ENCODE assay signal across 8 mouse cellular contexts in the genomic region with DNA sequence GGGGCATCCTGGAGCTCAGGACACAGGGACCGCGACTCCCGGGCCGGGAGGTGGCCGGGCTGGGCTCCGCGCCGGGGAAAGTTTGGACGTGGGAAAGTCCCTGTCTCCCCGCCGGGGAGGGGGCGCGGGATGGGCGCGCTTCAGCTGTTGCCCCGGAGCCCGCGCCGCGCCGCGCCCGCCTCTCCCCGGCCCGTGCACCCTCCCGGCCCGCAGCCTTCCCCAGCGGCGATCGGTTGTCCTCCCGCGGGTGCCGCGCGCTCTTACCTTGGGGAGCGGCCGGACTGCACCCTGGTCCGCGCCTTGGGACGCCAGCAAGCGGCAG. TPM values are rescaled to one million over a fixed set of nuclear protein-coding genes. Genes with fewer than 3 reads are reported as not detected.
DNase-seq lines count a peak whose midpoint lies in the region; ATAC-seq and TF ChIP-seq lines count a peak whose summit lies in the region.

No protein-coding gene starts in this region.

- intact Hi-C loops in gastrocnemius, adult 2 months (cut with DNase I) = no loop called here

- no peak for TF ChIP-seq POLR2A in testis, adult 2 months (IDR thresholded peaks at IDR 0.05; ENCODE audit: control insufficient read depth, low read depth, low read length)

- peaks cover 7% of the 10 kb centered on the region for H3K4me1 ChIP-seq in testis, adult 2 months (ENCODE audit: control insufficient read depth, insufficient read depth, low read length)
- H3K4me1 ChIP-seq in limb, embryonic 15.5 days = peaks cover 25% of the 10 kb centered on the region
- no peaks in the 10 kb centered on the region; the same call in 1 of the 2 replicates for H3K4me1 ChIP-seq in stomach, postnatal 0 days (replicated peaks; ENCODE audit: control insufficient read depth, insufficient read depth)

- under 1% methylated on average over 30 of the region's 41 CpGs for WGBS in limb, embryonic 15.5 days
- WGBS in stomach, postnatal 0 days = under 1% methylated on average over 35 of the region's 41 CpGs

- no peak for ATAC-seq in limb, embryonic 15.5 days (ENCODE audit: insufficient number of reproducible peaks, low FRiP score, low TSS enrichment, low read depth)
- peak; percentile 33; the same call in 1 of the 2 replicates for ATAC-seq in stomach, postnatal 0 days (ENCODE audit: low FRiP score, low TSS enrichment)

- no peak overlapping the region for H3K27ac ChIP-seq in gastrocnemius, adult 2 months
- no peak overlapping the region for H3K27ac ChIP-seq in testis, adult 2 months (ENCODE audit: control insufficient read depth, insufficient read depth, low read depth, low read length)
- H3K27ac ChIP-seq in limb, embryonic 15.5 days = no peak overlapping the region
- H3K27ac ChIP-seq in stomach, postnatal 0 days (replicated peaks) = no peak overlapping the region

- peak; percentile 29 for DNase-seq in gastrocnemius, adult 2 months
- no peak for DNase-seq in gastrocnemius, adult 18-20 months (ENCODE audit: low spot score)
- no peak for DNase-seq in testis, postnatal 14 days (ENCODE audit: low spot score)
- no peak for DNase-seq in stomach, postnatal 0 days (ENCODE audit: low spot score)
- DNase-seq in embryo, embryonic 9.5 days (ENCODE audit: extremely low spot score) = no peak
- DNase-seq in retina, embryonic 14.5 days (ENCODE audit: low spot score) = no peak

- TF ChIP-seq EP300 in stomach, postnatal 0 days (optimal IDR thresholded peaks at IDR 0.05) = no peak

- no peaks in the 10 kb centered on the region for H3K9me3 ChIP-seq in limb, embryonic 15.5 days
- no peaks in the 10 kb centered on the region for H3K9me3 ChIP-seq in stomach, postnatal 0 days (ENCODE audit: control insufficient read depth, low read length)

- H3K27me3 ChIP-seq in testis, adult 2 months (ENCODE audit: control insufficient read depth, insufficient read depth, low read length) = peaks cover 3% of the 10 kb centered on the region
- H3K27me3 ChIP-seq in limb, embryonic 15.5 days = peaks cover 99% of the 10 kb centered on the region
- peaks cover 16% of the 10 kb centered on the region for H3K27me3 ChIP-seq in stomach, postnatal 0 days (ENCODE audit: control insufficient read depth, insufficient read depth, low read length)

- peak overlapping the region; percentile 99 for H3K4me2 ChIP-seq in limb, embryonic 15.5 days
- H3K4me2 ChIP-seq in stomach, postnatal 0 days (replicated peaks; ENCODE audit: low read depth) = peak overlapping the region; percentile 93

- peak overlapping the region; percentile 79 for H3K4me3 ChIP-seq in gastrocnemius, adult 2 months
- peak overlapping the region; percentile 33 for H3K4me3 ChIP-seq in testis, adult 2 months (ENCODE audit: control insufficient read depth, low read depth, low read length)
- peak overlapping the region; percentile 54 for H3K4me3 ChIP-seq in limb, embryonic 15.5 days
- H3K4me3 ChIP-seq in stomach, postnatal 0 days (ENCODE audit: low read depth, low read length) = peak overlapping the region; percentile 48

- no peaks in the 10 kb centered on the region for H3K36me3 ChIP-seq in testis, adult 2 months (ENCODE audit: control insufficient read depth, insufficient read depth, low read length)
- no peaks in the 10 kb centered on the region for H3K36me3 ChIP-seq in limb, embryonic 15.5 days
- H3K36me3 ChIP-seq in stomach, postnatal 0 days (ENCODE audit: control insufficient read depth, insufficient read depth, low read length) = no peaks in the 10 kb centered on the region

- H3K9ac ChIP-seq in limb, embryonic 15.5 days = peak overlapping the region; percentile 26; the same call in 1 of the 2 replicates
- peak overlapping the region; percentile 27; the same call in 1 of the 2 replicates for H3K9ac ChIP-seq in stomach, postnatal 0 days (ENCODE audit: low read length)

- TF ChIP-seq CTCF in gastrocnemius, adult 2 months (IDR thresholded peaks at IDR 0.05) = no peak
- TF ChIP-seq CTCF in testis, adult 2 months (IDR thresholded peaks at IDR 0.05; ENCODE audit: control insufficient read depth, insufficient read depth, insufficient replicate concordance, low read depth, low read length) = no peak
- TF ChIP-seq CTCF in stomach, postnatal 0 days (IDR thresholded peaks at IDR 0.05; ENCODE audit: low read depth) = no peak

RNA-seq across cellular contexts. Expression of a gene that starts 0.4 kb away (rescaled TPM):
- under 1 TPM; 0.36 to 0.64 TPM for total RNA-seq in gastrocnemius, adult 2 months (2021)
- total RNA-seq in gastrocnemius, adult 18-20 months (2021) = 1 to 10 TPM; 1.1 to 1.3 TPM
- 0.35 and 0.37 TPM in 2 replicates for polyA plus RNA-seq in testis, adult 2 months (2012; rRNA removed)
- 0.19 and 0.24 TPM in 2 replicates for polyA plus RNA-seq in limb, embryonic 15.5 days (2015; fragmentation: Nextera tagmentation; extraction: Ambion mirVana)
- polyA plus RNA-seq in stomach, postnatal 0 days (2015; fragmentation: Nextera tagmentation; extraction: Ambion mirVana) = 0.05 and 0.08 TPM in 2 replicates

RNA-seq across cellular contexts. Expression of a gene that starts 53.4 kb away (rescaled TPM):
- total RNA-seq in gastrocnemius, adult 2 months (2021) = 10 to 100 TPM; 19.6 to 20.6 TPM
- 10 to 100 TPM; 19.4 to 20.0 TPM for total RNA-seq in gastrocnemius, adult 18-20 months (2021)
- polyA plus RNA-seq in testis, adult 2 months (2012; rRNA removed) = 55.2 and 58.7 TPM in 2 replicates
- 53.3 and 61.8 TPM in 2 replicates for polyA plus RNA-seq in limb, embryonic 15.5 days (2015; fragmentation: Nextera tagmentation; extraction: Ambion mirVana)
- polyA plus RNA-seq in stomach, postnatal 0 days (2015; fragmentation: Nextera tagmentation; extraction: Ambion mirVana) = 38.5 and 39.3 TPM in 2 replicates
